Mouse (Mus musculus) limb, embryonic 12.5 days (tissue): ENCODE measurements around the gene Klc3. TPM values are rescaled to one million over a fixed set of nuclear protein-coding genes. Genes with fewer than 3 reads are reported as not detected.

Source experiments
- ATAC-seq: fragments of 200-750 bp; cut with Nextera tagmentation; 2 replicates; pipeline ENCODE4 v1.8.0; 2017; ENCODE audit warnings: low read depth, moderate TSS enrichment; ENCODE audit not compliant: insufficient number of reproducible peaks, insufficient read depth, low FRiP score, low TSS enrichment
- H3K27ac ChIP-seq: fragments of 300-500 bp; sonication (generic); 2 replicates; pipeline ENCODE4 v1.5.1; 2016; ENCODE audit warnings: mild to moderate bottlenecking, moderate library complexity
- H3K27me3 ChIP-seq: fragments of 300-500 bp; sonication (generic); 2 replicates; pipeline ENCODE4 v1.6.1; 2016; ENCODE audit warnings: mild to moderate bottlenecking, moderate library complexity
- H3K36me3 ChIP-seq: fragments of 300-500 bp; sonication (generic); 2 replicates; pipeline ENCODE4 v1.6.1; 2016; ENCODE audit warnings: mild to moderate bottlenecking, moderate library complexity
- H3K4me1 ChIP-seq: fragments of 300-500 bp; sonication (generic); replicated peaks from 2 replicates; pipeline ENCODE4 v1.6.1; 2016
- H3K4me2 ChIP-seq: fragments of 300-500 bp; sonication (generic); 2 replicates; pipeline ENCODE4 v1.6.1; 2016; ENCODE audit warnings: mild to moderate bottlenecking, moderate library complexity
- H3K4me3 ChIP-seq: fragments of 300-500 bp; sonication (generic); replicated peaks from 2 replicates; pipeline ENCODE4 v1.5.1; 2016; ENCODE audit warnings: mild to moderate bottlenecking
- H3K9ac ChIP-seq: fragments of 300-500 bp; sonication (generic); replicated peaks from 2 replicates; pipeline ENCODE4 v1.6.1; 2016; ENCODE audit warnings: mild to moderate bottlenecking, moderate library complexity
- H3K9me3 ChIP-seq: fragments of 300-500 bp; sonication (generic); 2 replicates; pipeline ENCODE4 v1.6.1; 2016; ENCODE audit warnings: mild to moderate bottlenecking, moderate library complexity
- WGBS: fragments of 180-500 bp; shearing (Covaris S2); methylation state at CpG from one replicate; pipeline ENCODE4 v1.1.7; 2016; 5-methylcytosine and 5-hydroxymethylcytosine counted together
- polyA plus RNA-seq: library from polyadenylated mRNA; unstranded; fragments of >200 nt; fragmentation: Nextera tagmentation; extraction: Ambion mirVana; gene quantifications from 2 replicates; pipeline ENCODE4 v1.2.1, GENCODE M21; 2016

The Klc3 gene
- polyA plus RNA-seq, 1 experiment from 2014 or later = 7.8 TPM

GRCm38 (mm10) chr7:19427999-19428650, 24.2 kb upstream of the Klc3 start:
- Histone ChIP-seq H3K27me3 (peaks cover 3% of the 10 kb centered on the region; the same call in 1 of the 2 replicates), H3K36me3 (peaks cover 84% of the 10 kb centered on the region), H3K4me3 (no peak overlapping the region), H3K4me2 (no peak overlapping the region), H3K27ac (no peak overlapping the region), H3K4me1 (no peaks in the 10 kb centered on the region), H3K9me3 (peaks cover 8% of the 10 kb centered on the region; the same call in 1 of the 2 replicates), H3K9ac (no peak overlapping the region)
- 68% methylated on average over 15 of the region's 15 CpGs for WGBS
- ATAC-seq = no peak

GRCm38 (mm10) chr7:19426888-19427287, 23.0 kb upstream of the Klc3 start:
- no peak for ATAC-seq
- H3K4me2 ChIP-seq = no peak overlapping the region
- 91% methylated on average over 6 of the region's 6 CpGs for WGBS
- H3K9ac ChIP-seq = no peak overlapping the region
- no peak overlapping the region for H3K4me3 ChIP-seq
- H3K27ac ChIP-seq = no peak overlapping the region
- no peaks in the 10 kb centered on the region for H3K4me1 ChIP-seq
- H3K27me3 ChIP-seq = peaks cover 11% of the 10 kb centered on the region
- peaks cover 71% of the 10 kb centered on the region for H3K36me3 ChIP-seq
- H3K9me3 ChIP-seq = no peaks in the 10 kb centered on the region

- Histone ChIP-seq H3K9me3 (no peaks in the 10 kb centered on the region), H3K27me3 (peaks cover 16% of the 10 kb centered on the region), H3K4me1 (no peaks in the 10 kb centered on the region), H3K27ac (no peak overlapping the region), H3K4me2 (no peak overlapping the region), H3K36me3 (peaks cover 66% of the 10 kb centered on the region), H3K9ac (no peak overlapping the region), H3K4me3 (no peak overlapping the region)
- no peak for ATAC-seq
- whole genome bisulfite sequencing = 68% methylated on average over 6 of the region's 6 CpGs
Measured at GRCm38 (mm10) chr7:19426349-19426748, 22.4 kb upstream of the Klc3 start.

GRCm38 (mm10) chr7:19424051-19424450, 20.1 kb upstream of the Klc3 start:
- Histone ChIP-seq H3K27me3 (peaks cover 39% of the 10 kb centered on the region), H3K4me2 (no peak overlapping the region), H3K27ac (no peak overlapping the region), H3K9ac (no peak overlapping the region), H3K4me3 (no peak overlapping the region), H3K36me3 (peaks cover 43% of the 10 kb centered on the region), H3K9me3 (no peaks in the 10 kb centered on the region), H3K4me1 (peaks cover 7% of the 10 kb centered on the region; the same call in 1 of the 2 replicates)
- 64% methylated on average over 4 of the region's 4 CpGs for WGBS
- no peak for ATAC-seq

- no peak for ATAC-seq
Measured at GRCm38 (mm10) chr7:19423083-19423482, 19.2 kb upstream of the Klc3 start.

GRCm38 (mm10) chr7:19420821-19421636, 17.1 kb upstream of the Klc3 start:
- Histone ChIP-seq H3K4me3 (peak overlapping the region; percentile 36), H3K9me3 (no peaks in the 10 kb centered on the region), H3K4me1 (peaks cover 7% of the 10 kb centered on the region; the same call in 1 of the 2 replicates), H3K36me3 (peaks cover 13% of the 10 kb centered on the region), H3K27me3 (peaks cover 68% of the 10 kb centered on the region), H3K4me2 (peak overlapping the region; percentile 60), H3K9ac (no peak overlapping the region), H3K27ac (no peak overlapping the region)
- WGBS = 12% methylated on average over 43 of the region's 43 CpGs
- ATAC-seq = peak; percentile 88

More at GRCm38 (mm10) chr7:19423083-19423482, 19.2 kb upstream of the Klc3 start:
- Histone ChIP-seq H3K4me3 (no peak overlapping the region), H3K27me3 (peaks cover 49% of the 10 kb centered on the region), H3K4me2 (no peak overlapping the region), H3K9me3 (no peaks in the 10 kb centered on the region), H3K4me1 (peaks cover 7% of the 10 kb centered on the region; the same call in 1 of the 2 replicates), H3K36me3 (peaks cover 33% of the 10 kb centered on the region), H3K9ac (no peak overlapping the region), H3K27ac (no peak overlapping the region)
- WGBS = 85% methylated on average over 3 of the region's 3 CpGs

- Histone ChIP-seq H3K4me2 (no peak overlapping the region), H3K27ac (no peak overlapping the region), H3K27me3 (peaks cover 74% of the 10 kb centered on the region), H3K36me3 (peaks cover 4% of the 10 kb centered on the region), H3K4me3 (no peak overlapping the region), H3K9me3 (no peaks in the 10 kb centered on the region), H3K4me1 (peaks cover 7% of the 10 kb centered on the region; the same call in 1 of the 2 replicates), H3K9ac (no peak overlapping the region)
- WGBS = 7% methylated on average over 28 of the region's 28 CpGs
- ATAC-seq = no peak
Measured at GRCm38 (mm10) chr7:19420121-19420520, 16.2 kb upstream of the Klc3 start.

GRCm38 (mm10) chr7:19416590-19416989, 12.7 kb upstream of the Klc3 start:
- Histone ChIP-seq H3K4me2 (no peak overlapping the region), H3K27ac (no peak overlapping the region), H3K4me3 (no peak overlapping the region), H3K36me3 (no peaks in the 10 kb centered on the region), H3K4me1 (peaks cover 7% of the 10 kb centered on the region; the same call in 1 of the 2 replicates), H3K27me3 (peaks cover 66% of the 10 kb centered on the region), H3K9ac (no peak overlapping the region), H3K9me3 (peaks cover 5% of the 10 kb centered on the region; the same call in 1 of the 2 replicates)
- ATAC-seq = no peak
- 65% methylated on average over 15 of the region's 15 CpGs for WGBS

- no peak for ATAC-seq
Measured at GRCm38 (mm10) chr7:19413525-19413924, 9.6 kb upstream of the Klc3 start.

GRCm38 (mm10) chr7:19411783-19412182, 7.9 kb upstream of the Klc3 start:
- Histone ChIP-seq H3K27me3 (peaks cover 28% of the 10 kb centered on the region), H3K4me2 (no peak overlapping the region), H3K4me3 (no peak overlapping the region), H3K4me1 (peaks cover 5% of the 10 kb centered on the region), H3K9ac (no peak overlapping the region), H3K36me3 (no peaks in the 10 kb centered on the region), H3K9me3 (peaks cover 5% of the 10 kb centered on the region; the same call in 1 of the 2 replicates), H3K27ac (no peak overlapping the region)
- WGBS = 80% methylated on average over 5 of the region's 5 CpGs
- no peak for ATAC-seq

More at GRCm38 (mm10) chr7:19413525-19413924, 9.6 kb upstream of the Klc3 start:
- Histone ChIP-seq H3K4me2 (no peak overlapping the region), H3K4me1 (peaks cover 5% of the 10 kb centered on the region), H3K27me3 (peaks cover 39% of the 10 kb centered on the region), H3K27ac (no peak overlapping the region), H3K9ac (no peak overlapping the region), H3K36me3 (no peaks in the 10 kb centered on the region), H3K4me3 (no peak overlapping the region), H3K9me3 (peaks cover 5% of the 10 kb centered on the region; the same call in 1 of the 2 replicates)
- WGBS = 81% methylated on average over 3 of the region's 3 CpGs

- peaks cover 5% of the 10 kb centered on the region for H3K4me1 ChIP-seq
- H3K27ac ChIP-seq = peak overlapping the region; percentile 8; the same call in 1 of the 2 replicates
- no peak overlapping the region for H3K9ac ChIP-seq
- no peak overlapping the region for H3K4me2 ChIP-seq
- H3K27me3 ChIP-seq = peaks cover 24% of the 10 kb centered on the region
- ATAC-seq = no peak
- WGBS = 73% methylated on average over 11 of the region's 11 CpGs
- no peaks in the 10 kb centered on the region for H3K36me3 ChIP-seq
- H3K9me3 ChIP-seq = peaks cover 5% of the 10 kb centered on the region; the same call in 1 of the 2 replicates
- no peak overlapping the region for H3K4me3 ChIP-seq
Measured at GRCm38 (mm10) chr7:19410766-19411344, 7.0 kb upstream of the Klc3 start.
